Mouse (Mus musculus) bone marrow, adult 2 months (tissue): ENCODE results near the gene Cldn15.

ENCODE experiments used
- CTCF ChIP-seq: fragments of 200-500 bp; IDR thresholded peaks from 2 replicates; pipeline ENCODE4 v1.5.1; 2011; ENCODE audit warnings: low read length, control low read depth; ENCODE audit not compliant: control insufficient read depth, insufficient read depth
- POLR2A ChIP-seq: fragments of 200-500 bp; IDR thresholded peaks from 2 replicates; pipeline ENCODE4 v1.6.1; 2011; ENCODE audit warnings: low read depth, mild to moderate bottlenecking, control low read depth, low read length, borderline replicate concordance; ENCODE audit not compliant: control insufficient read depth

DNA sequence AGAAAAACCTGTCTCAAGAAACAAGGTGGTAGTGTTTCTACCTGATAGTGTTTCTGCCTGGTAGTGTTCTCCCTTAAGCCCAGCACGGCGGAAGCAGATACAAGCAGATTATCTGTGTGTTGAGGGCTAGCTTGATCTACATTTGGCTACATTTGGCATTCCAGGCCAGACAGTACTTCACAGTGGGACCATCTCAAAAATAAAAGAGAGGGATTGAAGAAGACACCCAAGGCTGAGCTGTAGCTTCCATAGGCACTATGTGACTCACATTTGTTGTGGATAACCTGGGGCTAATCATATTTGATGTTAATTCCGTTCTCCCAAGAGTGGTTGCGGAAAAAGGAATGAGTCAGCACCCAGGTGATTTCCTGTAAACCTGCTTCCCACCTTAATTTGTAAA is 14.3 kb upstream of the Cldn15 start:
- no peak for TF ChIP-seq POLR2A
- no peak for TF ChIP-seq CTCF
